Mouse (Mus musculus) activated CD4-positive, CD25-positive, alpha-beta regulatory T cell, adult 4 months (primary cell): ENCODE measurements around the gene Ddi2. TPM values are rescaled to one million over a fixed set of nuclear protein-coding genes. Genes with fewer than 3 reads are reported as not detected.

Experiments
- ATAC-seq: one replicate; pipeline ENCODE4 v1.8.0; 2017
- polyA plus RNA-seq, 2 experiments: library from polyadenylated mRNA; unstranded; fragments of 100-300 nt; shearing (Covaris generic); gene quantifications; one replicate each; pipeline ENCODE4 v1.2.1; 2017

Ddi2 gene
- polyA plus RNA-seq, 2 experiments from 2014 or later, result 14.1 to 15.6 TPM

DNA sequence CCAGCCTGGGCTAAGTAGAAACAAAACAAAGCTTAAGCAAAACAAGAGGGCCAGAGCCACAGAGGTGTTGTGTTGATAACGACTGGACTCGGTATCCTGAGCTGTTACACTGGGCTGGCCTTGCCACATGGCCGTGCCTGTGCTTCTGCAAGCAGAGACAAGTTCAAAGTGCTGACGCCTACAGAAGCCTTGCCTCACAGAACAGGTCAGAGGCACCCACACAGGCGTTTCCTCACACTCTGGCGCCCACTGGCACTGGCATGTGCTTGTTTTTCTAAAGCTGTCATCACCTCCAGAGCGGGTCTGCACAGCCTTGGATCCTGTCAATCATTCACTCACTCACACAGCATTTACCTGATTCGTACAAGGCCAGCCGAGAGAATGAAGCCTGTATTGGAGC, 18.6 kb upstream of the Ddi2 start:
- no peak for ATAC-seq

DNA sequence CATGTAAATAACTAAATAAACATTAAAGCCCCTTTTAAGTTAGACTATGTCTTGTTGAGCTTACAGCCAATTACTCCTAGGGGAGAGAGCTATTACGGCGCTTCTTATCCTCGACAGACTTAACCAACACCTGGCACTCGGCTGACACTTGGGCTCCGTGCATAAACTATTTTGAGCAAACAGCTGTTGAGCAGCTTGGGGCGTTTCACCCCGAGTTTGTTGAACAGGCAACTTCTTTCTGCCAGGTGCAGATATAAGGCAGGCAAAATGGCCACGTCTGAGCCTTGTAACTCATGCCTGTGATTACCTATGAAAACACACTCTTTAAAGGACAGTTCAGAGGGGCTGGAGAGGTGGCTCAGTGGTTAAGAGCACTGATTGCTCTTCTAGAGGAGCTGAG, 14.8 kb upstream of the Ddi2 start:
- ATAC-seq, result no peak

DNA sequence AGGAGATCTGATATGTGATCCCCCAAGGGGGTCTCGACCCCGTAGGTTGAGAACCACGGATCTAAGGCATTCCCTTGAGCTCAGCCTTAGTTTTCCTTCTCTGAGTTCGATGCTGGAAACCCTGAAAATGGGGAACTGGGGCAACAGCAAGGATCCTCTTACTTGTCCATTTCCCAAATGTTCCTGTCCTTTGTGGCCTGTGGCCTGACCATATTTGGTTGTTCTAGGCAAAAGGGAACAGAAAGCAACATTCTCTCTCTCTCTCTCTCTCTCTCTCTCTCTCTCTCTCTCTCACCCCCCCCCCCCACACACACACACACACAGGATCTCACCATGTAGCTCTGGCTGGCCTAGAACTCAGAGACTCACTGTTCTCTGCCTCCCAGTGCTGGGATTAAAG, 13.6 kb upstream of the Ddi2 start:
- ATAC-seq, result no peak

DNA sequence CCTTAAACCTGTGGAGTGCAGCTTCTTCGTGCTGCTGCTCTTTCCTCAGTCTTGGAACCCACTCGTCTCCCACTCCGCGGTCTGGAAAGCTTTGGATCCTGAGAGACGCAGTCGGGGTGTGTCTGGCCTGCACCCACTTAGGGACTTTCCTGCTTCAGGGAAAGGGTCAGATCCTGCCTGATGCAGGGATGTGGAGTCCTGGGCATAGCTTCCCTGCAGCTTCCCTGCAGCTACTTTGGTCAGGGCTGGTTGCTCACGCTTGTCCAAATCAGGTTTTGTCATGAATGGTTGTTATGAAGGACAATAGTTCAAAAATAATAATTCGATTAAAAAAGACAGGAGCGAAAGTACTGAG, 12.0 kb upstream of the Ddi2 start:
- peak; percentile 3 for ATAC-seq

DNA sequence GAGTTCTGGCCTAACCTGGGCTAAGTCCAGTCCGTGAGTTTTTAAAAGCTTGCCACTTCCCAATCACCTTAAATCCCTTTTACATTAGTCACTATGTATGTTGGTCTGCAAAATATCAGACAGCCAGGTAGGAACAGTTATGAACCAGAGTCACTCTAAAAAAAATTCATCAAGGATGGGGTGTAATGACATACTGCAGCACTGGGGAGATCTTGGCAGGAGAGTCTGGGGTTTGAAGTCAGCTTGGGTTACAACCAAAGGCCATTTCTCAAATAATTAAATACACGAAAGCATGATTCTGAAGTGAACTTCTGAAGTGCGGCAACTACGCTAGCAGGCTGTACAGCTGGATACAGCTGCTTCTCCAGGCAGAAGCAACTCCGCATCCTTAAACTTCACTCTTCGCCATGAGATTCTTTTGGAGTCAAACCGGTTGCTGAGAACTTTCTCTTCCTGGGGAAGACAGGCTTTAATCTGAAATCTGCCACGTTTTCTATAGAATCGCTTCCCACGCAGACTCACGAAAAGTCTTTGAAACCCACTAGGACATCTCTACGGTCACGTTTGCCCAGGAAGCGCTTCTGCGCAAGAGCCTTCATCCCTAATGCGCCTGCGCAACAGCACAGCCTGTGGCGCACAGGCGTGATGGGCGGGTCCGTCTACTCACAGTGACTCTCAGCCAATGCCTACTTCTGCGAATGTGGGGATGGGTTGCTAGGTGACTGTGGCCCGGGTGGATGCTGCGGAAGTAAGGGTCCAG, 11.4 kb upstream of the Ddi2 start:
- peak; percentile 100 for ATAC-seq

DNA sequence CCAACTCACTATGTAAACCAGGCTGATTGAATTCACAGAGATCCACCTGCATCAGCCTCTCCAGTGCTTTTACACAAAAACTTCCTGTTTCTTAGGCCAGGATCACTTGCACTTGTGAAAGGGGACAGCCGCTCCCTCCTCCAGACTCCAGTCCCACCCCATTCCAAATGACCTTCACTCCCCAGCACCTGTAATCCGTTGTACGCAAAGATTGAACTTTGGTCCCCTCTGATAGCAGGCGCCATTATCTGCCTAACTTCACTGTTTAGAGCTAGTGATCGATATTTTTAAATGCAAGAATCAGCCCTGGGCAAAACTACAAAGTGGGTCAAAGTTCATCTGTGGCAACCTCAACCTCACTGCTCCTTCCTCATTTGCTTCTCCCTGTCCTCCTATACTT, 8.5 kb upstream of the Ddi2 start:
- no peak for ATAC-seq

DNA sequence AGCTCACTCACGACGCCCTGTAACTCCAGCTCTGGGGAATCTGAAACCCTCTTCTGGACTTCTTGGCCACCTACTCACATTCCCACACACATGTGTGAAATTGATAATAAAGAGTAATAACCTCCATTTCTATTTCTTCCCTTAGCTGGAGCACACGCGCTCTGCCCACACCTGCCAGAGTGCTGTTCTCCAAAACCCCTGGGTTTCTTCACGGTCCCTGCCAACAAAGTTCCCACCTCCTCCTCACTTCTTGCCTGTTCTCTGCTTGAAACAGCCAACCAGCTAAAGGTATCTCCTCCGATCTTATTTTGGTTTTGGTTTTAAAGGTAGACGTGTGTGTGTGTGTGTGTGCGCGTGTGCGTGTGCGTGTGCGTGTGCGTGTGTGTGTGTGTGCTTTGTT, 7.2 kb upstream of the Ddi2 start:
- no peak for ATAC-seq

DNA sequence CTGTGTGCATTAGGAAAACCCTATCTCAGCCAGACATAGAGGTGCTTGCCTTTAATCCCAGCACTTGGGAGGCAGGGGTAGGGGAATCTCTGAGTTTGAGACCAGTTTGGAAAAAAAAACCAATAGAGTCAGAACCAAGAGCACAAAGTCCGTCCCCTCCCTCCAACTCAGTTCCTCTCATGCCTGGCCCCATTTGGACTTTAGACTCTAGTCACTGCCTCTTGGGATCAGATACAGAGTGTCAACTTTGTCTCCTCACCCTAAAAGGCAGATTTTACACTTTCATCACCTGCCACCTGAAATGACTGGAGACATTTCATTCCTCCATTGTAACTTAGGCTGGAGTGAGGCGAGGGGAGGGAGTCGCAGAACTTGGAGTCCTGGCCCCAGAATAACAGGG, 6.0 kb upstream of the Ddi2 start:
- no peak for ATAC-seq

DNA sequence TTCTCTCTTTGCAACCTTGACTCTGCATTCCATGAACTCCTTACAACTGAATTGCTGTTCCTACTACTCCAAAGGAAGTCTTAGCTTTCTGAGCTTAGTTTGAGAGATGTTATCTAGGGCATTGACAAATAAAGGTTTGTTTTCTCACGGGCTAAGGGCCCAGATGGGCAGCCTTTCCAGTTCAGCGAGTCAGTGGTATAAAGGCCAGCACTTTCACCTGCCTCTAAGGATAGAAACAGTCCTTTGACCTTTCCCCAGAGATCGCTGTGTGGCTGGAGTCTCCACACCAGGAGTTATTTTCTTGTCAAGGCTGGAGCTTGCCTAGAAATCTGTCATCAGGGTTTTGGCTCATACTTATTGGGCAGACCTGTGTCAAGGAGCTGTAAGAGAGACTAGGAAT, 2.5 kb upstream of the Ddi2 start:
- ATAC-seq, result no peak

DNA sequence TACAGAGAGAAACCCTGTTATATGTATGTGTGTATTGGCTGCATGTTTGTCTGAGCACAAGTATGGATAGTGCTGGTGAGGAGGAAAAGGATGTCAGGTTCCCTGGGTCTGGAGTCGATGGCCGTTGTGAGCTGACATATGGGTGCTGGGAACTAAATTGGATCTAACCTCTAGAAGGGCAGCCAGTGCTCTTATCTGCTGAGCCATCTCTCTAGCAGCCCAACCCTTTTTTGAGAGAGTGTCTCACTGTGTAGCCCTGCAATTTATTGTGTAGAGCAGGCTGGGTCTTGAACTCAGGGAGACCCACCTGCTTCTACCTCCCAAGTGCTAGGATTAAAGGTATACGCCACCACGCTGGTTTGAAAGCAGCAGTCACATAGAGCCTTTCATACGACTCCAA, 2.1 kb upstream of the Ddi2 start:
- no peak for ATAC-seq

DNA sequence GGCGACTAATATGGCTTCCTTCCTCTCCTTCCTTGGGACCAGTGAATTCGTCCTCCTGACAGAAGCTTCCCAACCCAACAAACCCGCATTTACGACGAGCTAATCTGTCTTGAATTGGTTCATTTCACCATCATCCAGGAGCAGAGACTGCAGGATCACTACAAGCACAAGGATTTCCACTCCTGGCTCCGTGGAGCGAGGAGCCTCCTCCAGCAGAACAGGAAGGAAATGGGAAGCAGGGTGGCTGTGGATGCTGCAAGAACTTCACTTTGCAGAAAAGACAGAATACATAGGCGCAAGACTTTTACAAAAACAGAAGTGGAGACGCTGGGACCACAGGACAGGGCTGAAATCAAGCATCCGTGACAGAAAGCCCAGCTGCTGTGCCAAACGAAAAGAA, 1.4 kb upstream of the Ddi2 start:
- no peak for ATAC-seq

DNA sequence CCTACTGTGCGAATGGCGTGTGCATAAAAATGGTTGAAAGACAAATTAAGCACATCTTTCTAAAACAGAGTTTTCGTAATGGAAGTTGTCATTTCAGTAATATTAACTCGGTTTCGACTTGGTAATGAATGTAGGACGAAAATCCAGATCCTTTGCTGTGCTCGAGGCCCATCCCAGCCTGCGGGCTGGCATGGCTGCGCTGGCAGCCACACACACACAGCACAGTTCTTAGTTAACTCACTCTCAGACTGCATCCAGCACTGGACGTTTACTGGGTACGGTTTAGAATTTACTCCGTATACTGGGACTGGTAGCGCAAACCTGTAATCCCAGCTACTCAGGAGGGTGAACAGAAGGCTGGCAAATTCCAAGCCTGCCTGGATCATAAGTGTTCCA, 452 bp upstream of the Ddi2 start:
- ATAC-seq, result no peak

DNA sequence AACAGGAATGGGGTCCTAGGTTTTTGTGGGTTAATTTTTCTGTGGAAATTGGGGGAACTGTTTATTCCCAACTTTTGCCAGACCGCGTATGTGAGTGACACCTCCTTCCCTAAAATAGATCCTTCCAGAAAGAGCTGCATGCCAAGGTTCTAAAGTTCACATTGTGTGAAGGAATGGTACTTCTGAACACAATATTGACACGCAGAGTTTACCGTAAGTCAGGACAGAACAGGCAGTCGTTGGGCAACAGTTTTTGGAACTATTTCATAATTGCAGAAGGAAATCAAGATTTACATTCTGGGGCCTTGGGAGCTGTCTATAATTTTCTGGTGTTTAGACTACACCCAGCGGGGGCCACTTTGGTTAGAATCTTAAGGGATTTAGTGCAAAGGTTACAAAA, 1.3 kb downstream of the Ddi2 start:
- ATAC-seq, result no peak

DNA sequence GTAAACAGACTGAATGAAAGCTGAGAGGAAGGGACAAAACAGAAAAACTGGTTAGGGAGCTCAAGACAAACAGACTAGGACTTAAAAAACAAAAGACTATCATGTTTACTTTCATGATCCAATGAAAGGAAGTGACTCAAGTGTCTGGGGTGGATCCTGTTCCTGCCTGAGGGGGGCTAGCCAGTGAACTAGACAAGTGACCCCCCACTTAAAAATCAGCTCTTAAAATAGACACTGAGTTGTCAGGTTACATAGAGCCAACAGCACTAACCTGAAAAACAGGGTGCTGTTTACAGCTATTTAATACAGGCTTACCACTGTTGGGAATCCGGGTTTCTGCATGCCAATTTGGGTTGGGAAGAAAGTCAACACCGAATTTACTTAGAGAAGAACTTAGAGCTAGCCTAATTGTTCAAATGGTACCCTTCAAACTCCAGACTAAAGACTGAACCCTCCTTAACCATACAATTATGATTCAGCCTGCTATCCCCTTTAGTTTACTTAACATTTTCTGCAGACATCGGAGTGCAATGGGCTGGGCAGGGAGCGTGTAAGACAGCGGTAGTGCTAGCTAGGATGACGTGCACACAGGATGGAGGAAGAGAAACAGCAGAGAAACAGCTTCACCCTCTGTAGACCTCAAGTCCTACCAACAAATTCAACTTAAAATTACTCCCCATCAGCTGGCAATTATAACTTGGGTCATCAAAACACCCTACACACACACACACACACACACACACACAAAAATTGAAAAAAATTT, 2.3 kb downstream of the Ddi2 start:
- peak; percentile 53 for ATAC-seq

DNA sequence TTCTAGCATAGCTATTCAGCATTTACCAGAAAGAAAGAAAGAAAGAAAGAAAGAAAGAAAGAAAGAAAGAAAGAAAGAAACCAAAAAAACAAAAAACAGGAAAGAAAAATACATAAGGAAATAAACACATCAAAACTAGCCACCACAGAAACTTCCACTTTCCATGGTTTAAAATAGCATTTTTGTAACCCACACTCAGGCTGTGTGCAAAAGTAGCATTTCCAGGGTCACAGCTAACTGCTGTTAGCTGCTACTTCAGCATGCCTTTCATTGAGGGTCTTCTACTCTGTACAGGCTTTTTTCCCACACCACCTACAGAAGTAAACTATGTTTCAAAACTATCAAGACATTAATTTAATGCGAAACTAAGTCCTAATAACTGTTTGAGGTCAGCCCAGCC, 3.9 kb downstream of the Ddi2 start:
- no peak for ATAC-seq

DNA sequence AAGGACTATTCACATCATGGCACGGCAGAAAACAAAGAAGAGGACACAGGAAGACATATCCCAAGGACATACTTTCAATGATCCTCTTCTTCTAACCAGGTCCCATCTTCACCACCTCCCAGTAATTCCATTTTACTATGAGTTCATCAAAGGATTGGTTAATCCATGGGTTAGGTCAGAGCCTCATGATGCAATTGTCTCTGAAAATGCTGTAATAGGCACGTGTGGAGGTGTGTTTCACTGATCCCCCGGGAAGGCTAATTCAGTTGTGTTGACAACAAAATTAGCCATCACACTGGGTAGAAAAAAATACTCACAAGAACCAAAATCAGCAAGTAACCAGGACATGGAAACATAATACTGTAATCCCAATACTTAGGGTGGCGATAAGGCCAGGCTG, 5.6 kb downstream of the Ddi2 start:
- ATAC-seq, result no peak

DNA sequence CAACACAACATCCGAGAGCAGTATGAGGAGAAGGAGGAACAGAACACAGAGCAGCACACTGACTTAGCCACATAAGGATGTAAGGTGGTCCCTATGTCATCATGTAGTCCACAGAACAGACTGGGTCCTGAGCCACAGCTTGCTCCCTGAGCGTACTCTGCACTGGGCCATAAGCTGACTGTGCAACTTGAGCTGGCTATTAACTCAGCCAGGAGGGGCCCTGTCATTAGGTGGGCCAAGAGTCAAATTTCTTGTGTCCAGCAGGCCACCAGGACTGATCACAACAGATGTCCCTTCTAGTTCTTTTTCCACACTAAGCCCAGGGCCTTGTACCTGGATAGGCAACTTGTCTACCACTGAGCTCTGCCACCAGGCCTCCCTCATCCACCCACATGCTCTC, 8.2 kb downstream of the Ddi2 start:
- ATAC-seq, result no peak

DNA sequence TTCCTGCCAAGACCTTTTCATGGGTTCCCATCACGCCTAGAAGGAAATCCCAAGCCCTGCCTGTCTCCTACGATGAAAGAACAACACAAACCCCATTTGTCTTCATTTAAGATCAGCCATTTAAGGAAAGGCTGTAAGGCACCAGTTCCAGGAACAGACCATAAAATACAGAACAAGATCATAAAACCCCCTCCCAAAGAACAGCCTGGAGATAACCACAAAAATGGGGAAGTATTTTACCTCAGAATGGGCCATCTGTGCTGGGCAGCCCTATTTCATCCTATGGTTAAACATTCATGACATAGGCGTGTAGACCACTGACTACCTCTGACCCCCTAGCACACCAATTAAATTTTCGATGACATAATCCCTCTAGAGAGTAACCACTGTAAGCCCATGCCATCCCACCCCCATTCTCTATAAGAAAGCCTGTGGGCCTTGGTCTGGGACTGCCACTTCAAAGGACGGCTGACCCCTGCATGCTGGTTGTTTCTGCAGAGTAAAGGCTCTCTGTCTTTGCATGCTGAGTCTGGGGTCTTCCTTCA, 9.5 kb downstream of the Ddi2 start:
- ATAC-seq, result no peak

DNA sequence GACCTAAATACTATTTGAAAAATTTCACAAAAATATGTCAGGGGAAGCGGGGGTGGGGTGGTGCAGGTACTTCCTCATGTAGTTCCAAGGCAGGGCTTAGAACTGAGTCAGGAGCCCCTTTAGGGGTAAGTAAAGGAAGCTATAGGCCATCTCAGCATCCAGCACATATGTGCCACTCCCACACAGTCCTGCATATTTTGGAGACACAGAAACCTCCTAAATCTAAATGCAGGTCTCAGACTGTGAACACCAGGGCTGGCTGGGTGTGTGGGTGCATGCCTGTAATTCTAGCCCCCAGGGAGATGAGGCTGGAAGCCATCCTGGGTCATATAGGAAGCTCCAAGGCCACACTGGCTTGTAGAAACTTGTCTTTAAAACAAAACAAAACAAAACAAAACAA, 12.0 kb downstream of the Ddi2 start:
- no peak for ATAC-seq

DNA sequence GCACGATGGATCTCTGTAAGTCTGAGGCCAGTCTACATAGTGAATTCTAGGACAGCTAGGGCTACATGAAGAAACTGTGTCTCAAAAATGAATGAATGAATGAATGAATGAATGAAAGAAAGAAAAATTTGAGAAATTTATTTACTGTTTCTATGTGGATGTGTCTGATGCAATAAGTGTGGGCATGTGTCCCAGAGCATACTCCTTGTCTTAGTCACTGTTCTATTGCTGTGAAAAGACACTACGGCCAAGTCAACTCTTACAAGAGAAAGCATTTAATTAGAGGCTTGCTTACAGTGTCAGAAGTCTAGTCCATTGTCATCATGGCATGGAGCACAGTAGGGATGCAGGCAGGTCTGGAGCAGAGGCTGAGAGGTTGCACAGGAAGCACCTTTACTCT, 14.2 kb downstream of the Ddi2 start:
- no peak for ATAC-seq

DNA sequence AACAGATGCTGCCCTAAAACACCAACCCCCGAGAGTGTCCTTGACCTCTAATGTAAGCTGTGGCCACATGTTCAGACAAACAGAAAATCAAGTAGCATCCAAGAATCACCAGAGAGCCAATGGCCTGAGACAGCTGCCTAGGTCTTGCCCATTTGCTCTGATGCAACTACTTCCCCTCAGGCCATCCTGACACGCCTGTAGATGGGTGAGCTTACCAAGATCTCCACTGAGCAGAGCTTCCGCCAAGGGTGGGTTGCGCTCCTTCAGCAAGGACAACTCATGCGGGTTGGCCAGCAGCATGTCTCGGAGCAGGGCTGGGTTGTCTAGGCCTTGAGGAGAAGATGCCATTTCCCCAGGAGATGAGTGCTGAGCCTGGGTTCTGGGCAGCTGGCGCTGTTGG, 15.2 kb downstream of the Ddi2 start:
- no peak for ATAC-seq

DNA sequence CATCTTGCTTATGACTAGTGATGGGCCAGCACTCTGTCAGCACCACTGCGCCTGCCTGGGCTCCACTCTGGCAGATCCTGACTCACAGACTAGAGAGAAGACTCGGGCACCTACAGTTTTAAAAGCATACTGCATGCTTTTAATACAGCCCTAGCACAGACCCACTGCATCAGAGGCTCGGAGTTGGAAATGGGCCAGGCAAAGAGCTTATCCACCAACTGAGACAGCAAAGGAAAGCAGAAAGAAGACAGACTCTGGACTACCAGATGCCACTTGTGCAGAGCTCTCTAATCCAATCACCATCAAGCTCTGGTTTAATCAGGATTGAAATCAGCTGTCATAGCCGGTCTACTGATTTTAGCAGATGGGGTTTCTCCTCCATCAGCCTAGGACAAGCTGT, 17.9 kb downstream of the Ddi2 start:
- ATAC-seq, result no peak

DNA sequence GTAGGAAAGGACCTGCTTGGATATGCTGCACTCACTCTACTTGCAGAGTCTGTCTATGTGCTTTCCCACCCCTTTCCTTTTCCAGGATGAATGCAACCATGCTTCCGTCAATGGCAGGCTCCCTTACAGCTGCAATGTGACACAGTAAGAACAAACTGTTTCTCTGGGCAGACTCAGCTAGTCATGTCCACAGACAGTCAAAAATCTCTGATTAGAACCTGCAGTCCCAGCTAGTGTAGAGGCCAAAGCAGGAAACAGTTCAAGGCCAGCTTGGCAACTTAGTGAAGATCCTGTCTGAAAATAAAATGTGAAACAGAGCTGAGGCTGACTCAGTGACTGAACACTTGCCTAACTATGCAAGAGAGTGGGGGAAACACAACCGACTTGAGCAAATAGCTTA, 18.6 kb downstream of the Ddi2 start:
- ATAC-seq, result no peak

DNA sequence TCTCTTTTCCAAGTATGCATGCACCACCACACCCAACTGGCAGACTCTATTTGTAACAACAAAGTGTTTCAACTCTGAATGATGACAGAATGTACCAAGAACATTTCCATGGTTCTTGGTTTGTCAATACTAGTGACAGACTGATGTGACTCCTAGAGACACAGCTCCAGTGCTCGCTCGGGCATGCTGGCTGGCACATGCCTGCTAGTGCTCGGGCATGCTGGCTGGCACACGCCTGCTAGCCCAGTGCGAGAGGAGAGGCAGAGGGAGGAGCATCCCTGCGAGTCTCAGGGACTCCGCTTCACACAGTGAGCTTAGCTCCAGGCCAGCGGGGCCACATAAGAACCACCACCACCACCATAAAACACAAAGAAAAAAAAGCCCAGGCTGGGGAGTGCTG, 28.5 kb downstream of the Ddi2 start:
- ATAC-seq, result no peak

DNA sequence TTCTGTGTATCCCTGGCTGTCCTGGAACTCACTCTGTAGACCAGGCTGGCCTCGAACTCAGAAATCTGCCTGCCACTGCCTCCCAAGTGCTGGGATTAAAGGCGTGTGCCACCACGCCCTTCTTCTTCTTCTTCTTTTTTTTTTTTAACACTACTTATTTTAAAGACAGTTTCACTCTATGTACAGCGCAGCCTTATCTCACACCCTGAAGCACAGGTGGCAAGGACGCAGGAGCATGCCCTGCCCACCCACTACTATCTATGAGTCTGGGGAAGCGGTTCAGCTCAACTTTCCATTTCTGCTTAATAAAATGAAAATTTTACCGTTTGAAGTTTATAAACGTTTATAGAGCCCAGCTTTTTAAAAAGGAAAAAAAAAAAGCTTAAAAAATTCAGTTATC, 34.7 kb downstream of the Ddi2 start:
- ATAC-seq, result no peak
